Comparison of ENCODE assay signal across 23 mouse cellular contexts in genomic region chr8:104107111-104107510, GRCm38 (mm10). TPM values are rescaled to one million over a fixed set of nuclear protein-coding genes. Genes with fewer than 3 reads are reported as not detected.
DNase-seq lines count a peak whose midpoint lies in the region; ATAC-seq lines count a peak whose summit lies in the region.
"Had no signal": no experiment of that assay in that cellular context is flagged by ENCODE, and none has a peak within 500 bp of the region (broad histone marks: within the 10 kb centered on the region; RNA-seq: fewer than 3 reads in every experiment).

No protein-coding gene starts in this region.

- no peak overlapping the region for H3K27ac ChIP-seq in heart, embryonic 13.5 days (replicated peaks)
- H3K27ac ChIP-seq in heart, embryonic 10.5 days, result no peak overlapping the region
- H3K27ac ChIP-seq in heart, embryonic 16.5 days (ENCODE audit: low read length), result no peak overlapping the region
- H3K27ac ChIP-seq: embryonic facial prominence, embryonic 12.5 days; embryonic facial prominence, embryonic 15.5 days; hindbrain, embryonic 12.5 days; hindbrain, embryonic 15.5 days had no signal

- 0 out of 2 replicates have a peak overlapping the region, but pooled peaks have one; percentile 0 for H3K4me2 ChIP-seq in heart, embryonic 13.5 days
- peak overlapping the region; percentile 31; the same call in 1 of the 2 replicates for H3K4me2 ChIP-seq in heart, embryonic 16.5 days (ENCODE audit: low read depth, low read length)
- H3K4me2 ChIP-seq: embryonic facial prominence, embryonic 12.5 days; embryonic facial prominence, embryonic 15.5 days; heart, embryonic 12.5 days; hindbrain, embryonic 12.5 days; hindbrain, embryonic 15.5 days had no signal

- H3K27me3 ChIP-seq in heart, embryonic 13.5 days (replicated peaks), result no peaks in the 10 kb centered on the region
- no peaks in the 10 kb centered on the region for H3K27me3 ChIP-seq in heart, embryonic 10.5 days (ENCODE audit: insufficient read depth, poor library complexity, severe bottlenecking)
- H3K27me3 ChIP-seq in heart, embryonic 16.5 days (ENCODE audit: control insufficient read depth, insufficient read depth, low read length), result no peaks in the 10 kb centered on the region
- H3K27me3 ChIP-seq: embryonic facial prominence, embryonic 12.5 days; embryonic facial prominence, embryonic 15.5 days; heart, embryonic 12.5 days; hindbrain, embryonic 12.5 days; hindbrain, embryonic 15.5 days; Patski had no signal

- H3K36me3 ChIP-seq in heart, embryonic 13.5 days, result no peaks in the 10 kb centered on the region
- H3K36me3 ChIP-seq in heart, embryonic 10.5 days, result 0 out of 2 replicates have a peak, but pooled peaks cover under 1% of the 10 kb centered on the region
- no peaks in the 10 kb centered on the region for H3K36me3 ChIP-seq in heart, embryonic 16.5 days (ENCODE audit: control insufficient read depth, insufficient read depth)
- H3K36me3 ChIP-seq: embryonic facial prominence, embryonic 12.5 days; embryonic facial prominence, embryonic 15.5 days; hindbrain, embryonic 12.5 days; hindbrain, embryonic 15.5 days had no signal

- H3K9me3 ChIP-seq in heart, embryonic 13.5 days, result no peaks in the 10 kb centered on the region
- H3K9me3 ChIP-seq in heart, embryonic 10.5 days, result no peaks in the 10 kb centered on the region
- H3K9me3 ChIP-seq in heart, embryonic 16.5 days (replicated peaks; ENCODE audit: control insufficient read depth, low read length), result no peaks in the 10 kb centered on the region
- H3K9me3 ChIP-seq: embryonic facial prominence, embryonic 12.5 days; embryonic facial prominence, embryonic 15.5 days; heart, embryonic 12.5 days; hindbrain, embryonic 12.5 days; hindbrain, embryonic 15.5 days had no signal

- no peak overlapping the region for H3K9ac ChIP-seq in heart, embryonic 13.5 days
- no peak overlapping the region for H3K9ac ChIP-seq in heart, embryonic 16.5 days (ENCODE audit: low read length)
- H3K9ac ChIP-seq: embryonic facial prominence, embryonic 12.5 days; embryonic facial prominence, embryonic 15.5 days; heart, embryonic 12.5 days; hindbrain, embryonic 12.5 days; hindbrain, embryonic 15.5 days had no signal

- H3K4me1 ChIP-seq in heart, embryonic 13.5 days, result peaks cover 42% of the 10 kb centered on the region
- H3K4me1 ChIP-seq in heart, embryonic 10.5 days, result peaks cover 19% of the 10 kb centered on the region
- peaks cover 4% of the 10 kb centered on the region; the same call in 1 of the 2 replicates for H3K4me1 ChIP-seq in heart, embryonic 16.5 days (ENCODE audit: control insufficient read depth, insufficient read depth, low read length)
- H3K4me1 ChIP-seq: embryonic facial prominence, embryonic 12.5 days; embryonic facial prominence, embryonic 15.5 days; hindbrain, embryonic 12.5 days; hindbrain, embryonic 15.5 days had no signal

- DNase-seq in heart, embryonic 10.5 days (ENCODE audit: low spot score), result no peak
- no peak for DNase-seq in heart, adult 18-20 months
- peak; percentile 48 for DNase-seq in 3T3-L1 (ENCODE audit: low read depth, low spot score)
- peak; percentile 92 for DNase-seq in Muller cell, postnatal 12 days (ENCODE audit: inconsistent ontology term)
- DNase-seq in lung, postnatal 10 days, result no peak
- DNase-seq: adrenal gland, postnatal 10 days; adrenal gland, postnatal 36 days; cerebellum, adult 11 months; cerebellum, adult 2 months; cerebellum, adult 9-11 months; gastrocnemius, postnatal 10 days; kidney, adult 2 months had no signal

- H3K4me3 ChIP-seq in heart, embryonic 13.5 days, result no peak overlapping the region
- H3K4me3 ChIP-seq in heart, embryonic 10.5 days, result no peak overlapping the region
- no peak overlapping the region for H3K4me3 ChIP-seq in heart, embryonic 16.5 days (ENCODE audit: low read length)
- H3K4me3 ChIP-seq: embryonic facial prominence, embryonic 12.5 days; embryonic facial prominence, embryonic 15.5 days; heart, embryonic 12.5 days; hindbrain, embryonic 12.5 days; hindbrain, embryonic 15.5 days had no signal

- ATAC-seq in heart, embryonic 13.5 days (ENCODE audit: extremely low read depth, insufficient number of reproducible peaks, low FRiP score, low TSS enrichment), result no peak
- ATAC-seq in heart, embryonic 16.5 days (replicated peaks; ENCODE audit: extremely low read depth, insufficient read depth, low FRiP score), result no peak
- ATAC-seq: intestine, postnatal 0 days; Patski had no signal

RNA-seq across cellular contexts. Expression of gene Cdh5, which starts 5.7 kb away (rescaled TPM):
- polyA plus RNA-seq in heart, embryonic 13.5 days (2015; fragmentation: Nextera tagmentation; extraction: Ambion mirVana), result 47.9 and 49.9 TPM in 2 replicates
- polyA plus RNA-seq in heart, embryonic 10.5 days (2016; fragmentation: Nextera tagmentation; extraction: Ambion mirVana), result 34.1 and 40.4 TPM in 2 replicates
- polyA plus RNA-seq in heart, embryonic 16.5 days (2015; fragmentation: Nextera tagmentation; extraction: Ambion mirVana), result 48.8 and 51.0 TPM in 2 replicates
- 100 to 1,000 TPM in 1 of 2 experiments, 10 to 100 TPM in 1; 97.6 to 104 TPM for total RNA-seq in heart, adult 18-20 months (2021)
- total RNA-seq: common myeloid progenitor, adult 5-6 weeks; hematopoietic stem cell, adult 5-6 weeks had no signal
- polyA plus RNA-seq: Patski had no signal

Comparison
In these comparisons a context has a peak if more than half of its experiments do, and no peak if none do; other contexts are left out.
1. DNase-seq: peak in 3T3-L1 (single experiment) and Muller cell, postnatal 12 days (single experiment); none in heart, embryonic 10.5 days (single experiment), heart, adult 18-20 months (0 of 2) and lung, postnatal 10 days (single experiment).